Mouse (Mus musculus) 3134 (cell line): ENCODE data around the gene Ifna1.

Experiments used
- DNase-seq: peaks from one replicate; pipeline ENCODE4 v3.0.0-alpha.2; 2011; ENCODE audit warnings: low spot score; ENCODE audit not compliant: insufficient read length; ENCODE audit errors: extremely low read depth

Ifna1 gene

GRCm38 (mm10) chr4:88867926-88868911, 18.3 kb downstream of the Ifna1 start:
- peak; percentile 76 for DNase-seq

GRCm38 (mm10) chr4:88872691-88873090, 22.8 kb downstream of the Ifna1 start:
- DNase-seq, result peak; percentile 24

- DNase-seq, result no peak
Observed at GRCm38 (mm10) chr4:88875435-88876095, 25.7 kb downstream of the Ifna1 start.

GRCm38 (mm10) chr4:88876520-88876919, 26.6 kb downstream of the Ifna1 start:
- DNase-seq, result peak; percentile 24

GRCm38 (mm10) chr4:88878246-88878645, 28.4 kb downstream of the Ifna1 start:
- no peak for DNase-seq

- DNase-seq, result no peak
Observed at GRCm38 (mm10) chr4:88878772-88879171, 28.9 kb downstream of the Ifna1 start.

GRCm38 (mm10) chr4:88880101-88880500, 30.2 kb downstream of the Ifna1 start, which contains the start of gene Ifne:
Ifne (minus strand) TSS chr4:88880201.
- no peak for DNase-seq

GRCm38 (mm10) chr4:88888236-88888635, 38.3 kb downstream of the Ifna1 start:
- no peak for DNase-seq

- no peak for DNase-seq
Observed at GRCm38 (mm10) chr4:88893201-88893754, 43.4 kb downstream of the Ifna1 start.
